Mouse (Mus musculus) liver, postnatal 0 days (tissue): Measurements from ENCODE around the gene Jagn1. TPM values are rescaled to one million over a fixed set of nuclear protein-coding genes. Genes with fewer than 3 reads are reported as not detected.
A peak's percentile ranks its signal among the peaks of the same experiment; 100 is the strongest.

Source experiments
- ATAC-seq: fragments of 200-750 bp; cut with Nextera tagmentation; 2 replicates; pipeline ENCODE4 v1.8.0; 2017; ENCODE audit warnings: mild to moderate bottlenecking, moderate library complexity
- DNase-seq: peaks from one replicate; pipeline ENCODE4 v3.0.0-alpha.2; 2016
- H3K27ac ChIP-seq: fragments of 300-500 bp; sonication (generic); 2 replicates; pipeline ENCODE4 v1.5.1; 2014; ENCODE audit warnings: antibody characterized with exemption, moderate library complexity, mild to moderate bottlenecking, low read depth
- H3K27me3 ChIP-seq: fragments of 300-500 bp; sonication (generic); 2 replicates; pipeline ENCODE4 v1.6.1; 2014; ENCODE audit warnings: low read length, control low read depth, mixed read lengths; ENCODE audit not compliant: insufficient read depth
- H3K36me3 ChIP-seq: fragments of 300-500 bp; sonication (generic); replicated peaks from 2 replicates; pipeline ENCODE4 v1.6.1; 2014; ENCODE audit warnings: mild to moderate bottlenecking, control low read depth, low read length, moderate library complexity, mixed read lengths; ENCODE audit not compliant: insufficient read depth
- H3K4me1 ChIP-seq: fragments of 300-500 bp; sonication (generic); 2 replicates; pipeline ENCODE4 v1.6.1; 2014; ENCODE audit warnings: antibody characterized with exemption, mild to moderate bottlenecking, control low read depth; ENCODE audit not compliant: insufficient read depth
- H3K4me2 ChIP-seq: fragments of 300-500 bp; sonication (generic); 2 replicates; pipeline ENCODE4 v1.6.1; 2014; ENCODE audit warnings: low read depth, mild to moderate bottlenecking, low read length, moderate library complexity, mixed read lengths
- H3K4me3 ChIP-seq: fragments of 300-500 bp; sonication (generic); 2 replicates; pipeline ENCODE4 v1.5.1; 2014; ENCODE audit warnings: low read depth, low read length
- H3K9ac ChIP-seq: fragments of 300-500 bp; sonication (generic); replicated peaks from 2 replicates; pipeline ENCODE4 v1.6.1; 2014; ENCODE audit warnings: mild to moderate bottlenecking, moderate library complexity
- H3K9me3 ChIP-seq: fragments of 300-500 bp; sonication (generic); 2 replicates; pipeline ENCODE4 v1.6.1; 2016; ENCODE audit warnings: mild to moderate bottlenecking, control low read depth, low read length, mixed read lengths
- CTCF ChIP-seq: sonication (generic); IDR thresholded peaks from 2 replicates; pipeline ENCODE4 v1.5.1; 2016; ENCODE audit warnings: antibody characterized with exemption, low read depth
- EP300 ChIP-seq: IDR thresholded peaks from 2 replicates; pipeline ENCODE4 v1.6.1; 2016; ENCODE audit warnings: antibody characterized with exemption, low read depth, mild to moderate bottlenecking
- WGBS: fragments of 180-500 bp; shearing (Covaris S2); extraction: QIAGEN DNeasy Blood & Tissue Kit; methylation state at CpG from one replicate; pipeline ENCODE4 v1.1.7; 2014; ENCODE audit not compliant: insufficient replicate concordance; 5-methylcytosine and 5-hydroxymethylcytosine counted together
- polyA plus RNA-seq: library from polyadenylated mRNA; unstranded; fragments of >200 nt; fragmentation: Nextera tagmentation; extraction: Ambion mirVana; gene quantifications from 2 replicates; pipeline ENCODE4 v1.2.1, GENCODE M21; 2015

The Jagn1 gene
- polyA plus RNA-seq, 1 experiment from 2014 or later, result 49.2 TPM

DNA sequence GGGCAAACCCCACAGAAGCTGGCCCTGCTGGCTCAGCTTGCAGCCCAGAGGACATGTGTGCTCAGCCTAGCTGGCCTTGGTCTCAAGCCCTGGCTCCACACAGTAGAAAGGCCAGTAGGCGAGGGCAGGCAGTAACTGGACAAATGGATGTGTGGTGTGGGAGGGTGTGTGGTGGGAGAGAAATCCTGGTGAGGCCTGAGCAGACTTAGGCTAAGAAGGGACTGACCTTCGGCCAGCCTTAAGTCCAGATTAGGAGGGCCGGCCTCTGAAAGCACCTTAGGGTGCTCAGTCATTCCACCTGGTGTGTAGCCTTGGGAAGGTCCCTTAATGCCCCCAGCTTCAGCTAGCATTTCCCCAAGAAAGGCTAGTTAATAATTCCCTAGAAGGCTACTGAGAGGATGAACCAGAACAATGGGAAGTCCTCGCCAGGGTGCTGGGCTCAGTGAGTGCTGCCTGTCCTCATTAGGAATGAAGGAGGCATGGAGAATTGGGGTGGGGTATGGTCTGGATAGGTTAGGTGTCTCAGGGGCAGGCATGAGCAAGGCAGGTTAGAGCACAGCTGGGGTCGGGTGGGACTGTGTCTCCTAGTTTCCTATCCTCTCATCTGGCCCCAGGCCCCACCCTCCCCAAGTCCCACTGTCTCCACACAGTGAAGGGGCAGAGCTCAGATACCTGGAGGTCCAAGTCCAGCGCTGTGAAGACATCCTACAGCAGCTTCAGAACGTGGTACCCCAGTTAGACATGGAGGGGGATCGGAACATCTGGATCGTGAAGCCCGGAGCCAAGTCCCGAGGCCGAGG, 37.5 kb upstream of the Jagn1 start:
- H3K36me3 ChIP-seq, result peaks cover 3% of the 10 kb centered on the region; the same call in 1 of the 2 replicates
- no peak for DNase-seq
- H3K27me3 ChIP-seq, result no peaks in the 10 kb centered on the region
- no peak overlapping the region for H3K4me2 ChIP-seq
- no peak overlapping the region for H3K9ac ChIP-seq
- H3K9me3 ChIP-seq, result no peaks in the 10 kb centered on the region
- H3K4me3 ChIP-seq, result no peak overlapping the region
- H3K4me1 ChIP-seq, result no peaks in the 10 kb centered on the region
- TF ChIP-seq EP300, result no peak
- TF ChIP-seq CTCF, result no peak
- WGBS, result 71% methylated on average over 12 of the region's 12 CpGs
- H3K27ac ChIP-seq, result no peak overlapping the region
- no peak for ATAC-seq

- TF ChIP-seq EP300, result no peak
- no peak for TF ChIP-seq CTCF
- DNase-seq, result no peak
Observed at GRCm38 (mm10) chr6:113405483-113405882, 36.9 kb upstream of the Jagn1 start.

DNA sequence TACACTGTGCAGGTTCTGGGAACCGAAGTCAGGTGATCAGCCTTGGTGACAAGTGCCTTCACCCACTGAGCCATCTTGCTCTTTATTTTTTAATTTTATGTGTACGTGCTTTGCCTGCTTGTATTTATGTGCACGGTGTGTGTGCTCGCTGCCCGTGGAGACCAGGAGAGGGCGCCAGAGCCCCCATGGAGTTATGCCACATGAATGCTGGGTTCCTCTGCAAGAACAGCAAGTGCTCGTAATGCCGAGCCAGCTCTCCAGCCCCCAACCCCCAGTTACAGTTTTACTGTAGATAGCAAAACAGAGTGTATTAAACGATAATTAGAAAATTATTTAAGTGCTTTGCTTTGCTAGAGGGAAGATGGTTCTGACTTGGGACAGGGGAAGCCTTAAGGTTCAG, 35.7 kb upstream of the Jagn1 start:
- TF ChIP-seq EP300 (no peak), CTCF (peak; percentile 47)
- Histone ChIP-seq H3K4me1 (no peaks in the 10 kb centered on the region), H3K4me3 (no peak overlapping the region), H3K9me3 (no peaks in the 10 kb centered on the region), H3K9ac (no peak overlapping the region), H3K36me3 (peaks cover 3% of the 10 kb centered on the region; the same call in 1 of the 2 replicates), H3K4me2 (no peak overlapping the region), H3K27me3 (no peaks in the 10 kb centered on the region), H3K27ac (no peak overlapping the region)
- DNase-seq (no peak), ATAC-seq (no peak)
- 82% methylated on average over 9 of the region's 9 CpGs for WGBS

More at GRCm38 (mm10) chr6:113405483-113405882, 36.9 kb upstream of the Jagn1 start:
- Histone ChIP-seq H3K36me3 (peaks cover 3% of the 10 kb centered on the region; the same call in 1 of the 2 replicates), H3K4me2 (no peak overlapping the region), H3K4me1 (no peaks in the 10 kb centered on the region), H3K9ac (no peak overlapping the region), H3K27ac (no peak overlapping the region), H3K4me3 (no peak overlapping the region), H3K27me3 (no peaks in the 10 kb centered on the region), H3K9me3 (no peaks in the 10 kb centered on the region)
- ATAC-seq, result no peak
- 79% methylated on average over 6 of the region's 6 CpGs for whole genome bisulfite sequencing

DNA sequence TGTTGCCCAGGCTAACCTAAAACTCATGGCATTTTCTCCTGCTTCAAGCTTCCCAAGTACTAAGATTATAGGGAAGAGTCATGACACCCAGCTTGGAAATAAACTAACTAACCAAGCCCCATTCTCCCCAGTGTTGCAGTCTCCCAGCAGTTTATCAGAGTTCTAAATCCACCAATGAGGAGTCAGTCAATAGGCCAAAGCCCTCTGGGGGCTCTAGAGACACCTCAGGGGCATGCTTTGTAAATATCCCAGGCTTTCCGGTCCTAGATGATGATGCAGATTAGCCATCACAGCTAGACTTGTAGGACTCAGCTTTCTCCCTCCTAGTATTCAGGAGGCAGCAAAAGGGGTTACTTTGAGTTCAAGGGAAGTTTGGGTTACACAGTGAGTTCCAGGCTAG, 32.4 kb upstream of the Jagn1 start:
- Histone ChIP-seq H3K9me3 (no peaks in the 10 kb centered on the region), H3K9ac (no peak overlapping the region), H3K36me3 (peaks cover 3% of the 10 kb centered on the region), H3K4me1 (no peaks in the 10 kb centered on the region), H3K27me3 (no peaks in the 10 kb centered on the region), H3K4me3 (no peak overlapping the region), H3K27ac (no peak overlapping the region), H3K4me2 (no peak overlapping the region)
- DNase-seq (no peak), ATAC-seq (no peak)
- 77% methylated on average over 1 of the region's 1 CpGs for WGBS
- TF ChIP-seq CTCF (no peak), EP300 (no peak)

DNA sequence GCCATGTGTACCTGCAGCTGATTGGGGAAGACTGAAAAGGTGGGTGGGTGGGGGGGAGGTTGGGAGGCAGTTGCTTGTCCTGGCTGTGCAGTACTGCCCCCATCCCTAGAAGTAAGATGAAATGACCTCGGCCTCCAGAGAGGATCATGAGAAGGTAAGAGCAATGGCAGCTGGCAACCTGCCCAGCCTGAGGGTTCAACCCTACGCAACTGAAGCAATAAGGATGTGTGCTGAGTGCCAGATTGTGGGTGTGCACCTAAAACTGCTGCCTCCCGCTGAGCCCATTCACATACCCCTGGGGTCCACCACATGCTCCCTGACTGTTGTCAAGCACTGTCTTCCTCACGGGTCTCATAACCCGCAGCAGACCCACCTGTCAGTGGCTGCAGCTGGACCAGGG, 26.0 kb upstream of the Jagn1 start:
- Histone ChIP-seq H3K36me3 (peaks cover 11% of the 10 kb centered on the region; the same call in 1 of the 2 replicates), H3K4me2 (no peak overlapping the region), H3K9me3 (no peaks in the 10 kb centered on the region), H3K27me3 (no peaks in the 10 kb centered on the region), H3K4me3 (no peak overlapping the region), H3K9ac (no peak overlapping the region), H3K4me1 (peaks cover 16% of the 10 kb centered on the region), H3K27ac (no peak overlapping the region)
- ATAC-seq (no peak), DNase-seq (peak; percentile 31)
- TF ChIP-seq CTCF (no peak), EP300 (no peak)
- WGBS, result 63% methylated on average over 5 of the region's 5 CpGs

DNA sequence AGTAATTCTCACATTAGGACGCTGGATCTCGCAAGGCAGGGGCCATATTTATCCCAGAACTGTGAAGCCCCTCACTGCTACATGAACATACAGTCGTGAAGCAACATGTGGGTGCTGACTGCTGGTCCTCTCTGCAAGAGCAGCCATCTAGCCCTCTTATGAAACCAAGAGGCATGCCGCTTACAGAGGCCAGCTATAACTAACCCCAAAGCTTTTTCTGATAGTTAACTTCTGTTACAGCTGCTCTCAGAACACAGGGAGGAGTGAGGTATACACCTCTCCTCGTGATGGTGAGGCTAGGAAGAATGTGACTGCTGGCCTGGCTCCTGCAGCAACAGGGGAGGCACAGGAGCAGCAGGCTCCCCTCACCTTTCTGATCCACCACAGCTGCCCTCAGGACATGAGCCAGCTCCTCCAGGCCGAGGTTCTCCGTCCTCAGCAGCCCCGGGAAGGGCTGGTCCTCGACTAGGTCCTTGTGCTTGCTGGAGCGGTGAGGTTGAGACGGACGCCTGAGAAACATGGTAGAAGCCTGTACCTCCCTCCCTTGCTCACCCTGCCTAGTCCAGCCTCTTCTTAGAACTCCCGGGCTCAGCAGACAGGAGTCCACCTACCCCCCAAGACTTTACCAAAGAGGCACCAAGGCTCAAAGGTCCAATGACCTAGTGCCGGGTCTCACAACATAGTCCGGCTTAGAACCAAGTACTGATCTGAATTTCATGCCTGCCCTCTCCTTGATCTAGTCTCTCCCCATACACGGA, 23.7 kb upstream of the Jagn1 start:
- ATAC-seq, result peak; percentile 66
- no peak for DNase-seq
- H3K4me2 ChIP-seq, result peak overlapping the region; percentile 94
- H3K36me3 ChIP-seq, result peaks cover 11% of the 10 kb centered on the region; the same call in 1 of the 2 replicates
- H3K4me1 ChIP-seq, result peaks cover 16% of the 10 kb centered on the region
- peak overlapping the region; percentile 63 for H3K4me3 ChIP-seq
- H3K9me3 ChIP-seq, result no peaks in the 10 kb centered on the region
- H3K27ac ChIP-seq, result peak overlapping the region; percentile 31; the same call in 1 of the 2 replicates
- WGBS, result 11% methylated on average over 16 of the region's 16 CpGs
- TF ChIP-seq CTCF, result no peak
- no peak for TF ChIP-seq EP300
- peak overlapping the region; percentile 84 for H3K9ac ChIP-seq
- H3K27me3 ChIP-seq, result no peaks in the 10 kb centered on the region
